Mouse (Mus musculus) forebrain, postnatal 0 days (tissue): Measurements from ENCODE around the gene Cfap77. TPM values are rescaled to one million over a fixed set of nuclear protein-coding genes. Genes with fewer than 3 reads are reported as not detected.
A peak's percentile ranks its signal among the peaks of the same experiment; 100 is the strongest.

Experiments
- ATAC-seq: fragments of 200-750 bp; cut with Nextera tagmentation; 2 replicates; pipeline ENCODE4 v1.8.0; 2017; ENCODE audit warnings: mild to moderate bottlenecking, moderate library complexity
- DNase-seq: peaks from one replicate; pipeline ENCODE4 v3.0.0-alpha.2; 2015
- H3K27ac ChIP-seq: fragments of 300-500 bp; sonication (generic); 2 replicates; pipeline ENCODE4 v1.5.1; 2014; ENCODE audit warnings: low read depth, mild to moderate bottlenecking, antibody characterized with exemption, low read length, moderate library complexity, mixed read lengths
- H3K27me3 ChIP-seq: fragments of 300-500 bp; sonication (generic); 2 replicates; pipeline ENCODE4 v1.6.1; 2014; ENCODE audit warnings: mild to moderate bottlenecking, low read length, mixed read lengths; ENCODE audit not compliant: insufficient read depth
- H3K36me3 ChIP-seq: fragments of 300-500 bp; sonication (generic); 2 replicates; pipeline ENCODE4 v1.6.1; 2014; ENCODE audit warnings: mild to moderate bottlenecking, moderate library complexity; ENCODE audit not compliant: insufficient read depth
- H3K4me1 ChIP-seq: fragments of 300-500 bp; sonication (generic); 2 replicates; pipeline ENCODE4 v1.6.1; 2014; ENCODE audit warnings: antibody characterized with exemption; ENCODE audit not compliant: insufficient read depth
- H3K4me2 ChIP-seq: fragments of 300-500 bp; sonication (generic); 2 replicates; pipeline ENCODE4 v1.6.1; 2014; ENCODE audit warnings: low read depth, mild to moderate bottlenecking, moderate library complexity
- H3K4me3 ChIP-seq: fragments of 300-500 bp; sonication (generic); 2 replicates; pipeline ENCODE4 v1.5.1; 2014; ENCODE audit warnings: low read depth, low read length, mixed read lengths
- H3K9ac ChIP-seq: fragments of 300-500 bp; sonication (generic); 2 replicates; pipeline ENCODE4 v1.6.1; 2014; ENCODE audit warnings: mild to moderate bottlenecking
- H3K9me3 ChIP-seq: fragments of 300-500 bp; sonication (generic); 2 replicates; pipeline ENCODE4 v1.6.1; 2016; ENCODE audit warnings: low read length
- CTCF ChIP-seq: sonication (generic); IDR thresholded peaks from 2 replicates; pipeline ENCODE4 v1.5.1; 2016; ENCODE audit warnings: antibody characterized with exemption, control low read depth, low read depth
- WGBS: fragments of 180-500 bp; shearing (Covaris S2); extraction: QIAGEN DNeasy Blood & Tissue Kit; methylation state at CpG from one replicate; pipeline ENCODE4 v1.1.7; 2014; 5-methylcytosine and 5-hydroxymethylcytosine counted together
- polyA plus RNA-seq: library from polyadenylated mRNA; unstranded; fragments of >200 nt; fragmentation: Nextera tagmentation; extraction: Ambion mirVana; gene quantifications from 2 replicates; pipeline ENCODE4 v1.2.1, GENCODE M21; 2015
- total RNA-seq: library from RNA; depleted of rRNA; stranded (reverse); fragments of >200 nt; gene quantifications from 2 replicates; pipeline ENCODE4 v1.2.3, GENCODE M21; 2014

The Cfap77 gene
- total and polyA plus RNA-seq, 2 experiments from 2014 or later: 0.57 to 0.59 TPM

DNA sequence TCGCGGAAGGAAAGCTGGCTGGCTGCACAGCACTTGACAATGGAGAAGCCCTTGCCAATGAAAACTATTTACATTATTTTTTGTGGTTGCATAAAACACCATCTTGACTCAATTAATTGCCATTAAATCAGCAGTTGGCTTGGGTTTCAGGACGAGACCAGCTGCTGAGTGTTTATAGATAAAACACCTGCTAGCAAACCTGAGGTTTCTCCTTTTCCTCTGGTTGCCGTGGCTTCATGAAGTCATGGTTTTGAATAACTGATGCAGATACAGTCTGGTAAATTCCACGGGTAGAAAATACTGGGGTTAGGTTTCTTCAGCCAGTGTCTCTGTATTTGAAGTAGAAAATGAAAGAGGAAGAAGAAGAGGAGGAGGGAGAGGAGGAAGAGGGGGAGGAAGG is 2.9 kb downstream of the Cfap77 start:
- Histone ChIP-seq H3K27me3 (peaks cover 25% of the 10 kb centered on the region), H3K36me3 (no peaks in the 10 kb centered on the region), H3K27ac (no peak overlapping the region), H3K9ac (no peak overlapping the region), H3K4me3 (no peak overlapping the region), H3K9me3 (no peaks in the 10 kb centered on the region), H3K4me2 (no peak overlapping the region), H3K4me1 (no peaks in the 10 kb centered on the region)
- 36% methylated on average over 5 of the region's 5 CpGs for WGBS
- ATAC-seq: no peak
- no peak for DNase-seq
- no peak for TF ChIP-seq CTCF

DNA sequence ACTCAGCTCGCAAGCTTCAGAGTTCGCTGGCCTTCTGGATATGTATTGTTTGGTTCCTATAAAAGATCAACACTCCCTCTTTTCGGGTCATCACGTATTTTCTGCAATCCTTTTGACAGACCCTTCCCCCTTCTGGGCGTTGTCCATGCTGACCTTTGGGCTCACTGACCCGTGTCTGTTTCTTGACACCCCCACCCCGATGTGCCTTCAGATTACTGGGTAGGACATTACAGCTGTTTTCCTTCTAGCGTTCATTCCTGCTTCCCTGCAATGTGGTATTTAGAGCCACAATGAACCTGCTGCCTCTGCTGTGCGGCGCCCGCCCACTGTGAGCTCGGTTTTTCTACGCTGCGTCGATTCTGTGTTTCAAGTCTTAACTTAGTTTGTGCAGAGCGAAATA is 8.7 kb downstream of the Cfap77 start:
- no peak for ATAC-seq
- no peak overlapping the region for H3K9ac ChIP-seq
- H3K36me3 ChIP-seq: no peaks in the 10 kb centered on the region
- H3K27ac ChIP-seq: no peak overlapping the region
- H3K4me2 ChIP-seq: peak overlapping the region; percentile 29
- peaks cover 52% of the 10 kb centered on the region for H3K27me3 ChIP-seq
- no peak for TF ChIP-seq CTCF
- H3K9me3 ChIP-seq: no peaks in the 10 kb centered on the region
- H3K4me3 ChIP-seq: 0 out of 2 replicates have a peak overlapping the region, but pooled peaks have one; percentile 3
- WGBS: 5% methylated on average over 16 of the region's 16 CpGs
- no peaks in the 10 kb centered on the region for H3K4me1 ChIP-seq
- no peak for DNase-seq

DNA sequence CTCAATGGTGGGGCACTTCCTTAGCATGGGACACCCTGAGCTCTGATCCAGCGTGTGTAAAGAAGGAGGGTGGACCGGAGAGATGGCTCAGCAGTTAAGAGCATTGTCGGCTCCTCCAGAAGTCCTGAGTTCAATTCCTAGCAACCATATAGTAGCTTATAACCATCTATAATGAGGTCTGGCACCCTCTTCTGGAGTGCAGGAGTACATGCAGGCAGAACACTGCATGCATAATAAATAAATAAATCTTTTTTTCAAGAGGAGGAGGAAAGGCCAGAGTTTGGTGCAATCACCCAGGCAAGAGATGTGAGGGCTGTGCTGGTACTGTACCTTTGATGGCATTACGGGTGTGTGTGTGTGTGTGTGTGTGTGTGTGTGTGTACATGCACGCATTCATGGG is 12.7 kb downstream of the Cfap77 start:
- 0 out of 2 replicates have a peak, but pooled peaks have one; percentile 23 for TF ChIP-seq CTCF
- WGBS: 84% methylated on average over 5 of the region's 5 CpGs
- no peak overlapping the region for H3K27ac ChIP-seq

DNA sequence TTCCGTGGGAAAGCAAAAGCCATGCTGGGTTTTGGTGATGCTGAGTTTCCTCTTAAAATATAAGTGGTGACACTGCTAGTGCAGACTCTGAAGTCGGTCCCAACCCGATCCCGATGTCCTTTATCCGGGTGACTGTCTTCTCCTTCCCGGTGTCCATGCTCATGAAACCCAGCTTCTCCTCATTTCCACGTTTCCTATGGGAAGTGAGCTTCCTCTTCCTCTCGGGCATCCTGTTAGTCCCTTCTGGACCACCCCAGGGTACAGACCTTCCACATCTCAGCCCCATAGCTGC is 13.4 kb downstream of the Cfap77 start:
- no peak overlapping the region for H3K4me3 ChIP-seq
- no peak for DNase-seq
- H3K27ac ChIP-seq: no peak overlapping the region
- H3K9me3 ChIP-seq: no peaks in the 10 kb centered on the region
- no peaks in the 10 kb centered on the region for H3K36me3 ChIP-seq
- no peaks in the 10 kb centered on the region for H3K4me1 ChIP-seq
- no peak overlapping the region for H3K9ac ChIP-seq
- no peak for TF ChIP-seq CTCF
- H3K27me3 ChIP-seq: peaks cover 82% of the 10 kb centered on the region
- no peak for ATAC-seq
- H3K4me2 ChIP-seq: no peak overlapping the region
- 24% methylated on average over 8 of the region's 8 CpGs for WGBS

More for the DNA sequence above, 12.7 kb downstream of the Cfap77 start:
- Histone ChIP-seq H3K4me2 (no peak overlapping the region), H3K36me3 (no peaks in the 10 kb centered on the region), H3K4me1 (no peaks in the 10 kb centered on the region), H3K9me3 (no peaks in the 10 kb centered on the region), H3K9ac (no peak overlapping the region), H3K4me3 (no peak overlapping the region), H3K27me3 (peaks cover 80% of the 10 kb centered on the region)
- ATAC-seq (no peak), DNase-seq (no peak)

DNA sequence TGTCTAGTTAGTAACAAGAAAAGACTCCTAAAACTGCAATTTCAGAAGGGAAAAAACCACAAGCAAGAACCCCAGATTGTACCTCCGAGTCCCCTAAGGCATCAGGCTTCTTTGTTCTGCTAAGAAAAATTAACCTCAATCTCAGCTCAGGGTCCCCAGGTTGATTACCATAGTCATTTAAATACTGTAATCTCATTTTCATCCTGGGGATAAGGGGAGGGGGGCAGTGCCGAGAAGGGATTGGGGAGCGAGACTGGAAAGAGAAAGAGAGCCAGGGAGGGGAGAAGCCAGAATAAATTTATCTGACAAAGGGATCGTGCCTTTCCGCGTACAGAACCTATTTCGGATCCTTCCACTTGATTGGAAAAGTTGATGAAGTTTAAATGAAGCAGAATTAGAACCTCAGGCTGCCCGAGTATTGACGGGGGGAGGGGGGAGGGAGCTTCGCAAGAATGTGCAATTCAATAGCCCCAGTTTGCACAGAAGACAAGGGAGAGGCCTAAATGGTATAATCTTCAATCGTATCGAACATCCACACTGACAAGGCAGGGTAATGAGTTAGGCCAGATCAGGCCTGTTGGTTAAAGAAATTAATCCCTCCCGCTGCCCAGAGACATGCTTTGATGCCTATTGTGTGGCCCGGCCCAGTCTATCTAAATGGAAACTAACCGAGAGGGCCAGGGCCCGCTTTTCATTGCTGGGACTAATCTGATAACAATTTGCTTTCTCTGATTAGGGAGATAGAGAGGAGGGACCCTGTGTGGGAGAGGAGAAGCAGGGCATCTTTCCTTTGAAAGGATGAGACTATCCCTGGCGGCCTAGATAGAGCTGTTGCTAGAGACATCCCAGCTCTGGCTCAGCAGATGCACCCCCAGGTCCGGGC is 14.0 kb downstream of the Cfap77 start:
- Histone ChIP-seq H3K36me3 (no peaks in the 10 kb centered on the region), H3K27ac (no peak overlapping the region), H3K4me1 (no peaks in the 10 kb centered on the region), H3K27me3 (peaks cover 76% of the 10 kb centered on the region), H3K4me2 (no peak overlapping the region), H3K4me3 (no peak overlapping the region), H3K9me3 (no peaks in the 10 kb centered on the region), H3K9ac (no peak overlapping the region)
- 15% methylated on average over 18 of the region's 18 CpGs for WGBS
- ATAC-seq: no peak
- no peak for DNase-seq
- no peak for TF ChIP-seq CTCF

DNA sequence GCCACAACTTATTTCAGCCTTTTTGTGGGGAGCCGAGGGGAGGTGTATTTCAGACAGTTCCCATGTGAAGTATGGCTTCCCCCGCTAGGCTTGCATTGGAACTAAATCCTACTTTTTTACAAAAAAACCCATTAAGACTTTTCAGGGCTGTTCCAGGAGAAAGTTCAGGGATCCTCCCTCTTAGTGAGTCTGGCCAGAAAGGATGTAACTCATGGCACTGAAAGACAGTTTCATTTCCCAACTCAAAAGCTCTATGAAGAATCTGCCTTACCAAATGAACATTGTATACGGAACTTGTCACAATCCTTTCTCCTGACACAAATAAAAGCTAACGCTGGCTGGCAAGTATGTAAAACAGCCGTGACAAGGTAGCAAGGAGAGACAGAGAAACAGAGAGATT is 15.1 kb downstream of the Cfap77 start:
- 14% methylated on average over 5 of the region's 5 CpGs for WGBS
- DNase-seq (no peak), ATAC-seq (no peak)
- no peak overlapping the region for H3K9ac ChIP-seq
- TF ChIP-seq CTCF: no peak
- no peak overlapping the region for H3K27ac ChIP-seq
- H3K4me3 ChIP-seq: no peak overlapping the region
- H3K4me1 ChIP-seq: no peaks in the 10 kb centered on the region
- no peaks in the 10 kb centered on the region for H3K36me3 ChIP-seq
- H3K9me3 ChIP-seq: no peaks in the 10 kb centered on the region
- H3K27me3 ChIP-seq: peaks cover 69% of the 10 kb centered on the region
- H3K4me2 ChIP-seq: no peak overlapping the region

DNA sequence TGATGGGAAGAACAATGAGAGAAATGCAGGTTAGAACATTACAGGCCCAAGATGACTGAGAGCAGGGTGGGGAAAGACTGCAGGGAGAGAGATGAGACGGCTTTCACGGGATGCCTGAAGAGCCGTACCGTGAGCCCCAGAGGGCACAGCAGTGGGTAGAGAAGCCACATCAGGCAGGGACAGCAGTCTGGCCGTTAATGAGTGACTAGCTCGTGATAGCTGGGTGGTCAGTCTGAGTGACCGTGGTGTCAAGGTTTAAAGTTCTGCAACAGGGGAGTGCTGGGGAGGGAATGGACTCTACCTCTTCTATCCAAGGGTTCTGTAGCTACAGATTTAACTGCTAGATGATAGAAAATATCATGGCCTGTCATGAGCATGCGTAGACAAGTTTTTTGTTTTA is 19.2 kb downstream of the Cfap77 start:
- no peak for TF ChIP-seq CTCF
- DNase-seq: no peak
- Histone ChIP-seq H3K27ac (no peak overlapping the region), H3K4me1 (no peaks in the 10 kb centered on the region), H3K36me3 (no peaks in the 10 kb centered on the region), H3K27me3 (peaks cover 37% of the 10 kb centered on the region), H3K9ac (no peak overlapping the region), H3K4me2 (no peak overlapping the region), H3K9me3 (no peaks in the 10 kb centered on the region), H3K4me3 (no peak overlapping the region)
- WGBS: 52% methylated on average over 8 of the region's 8 CpGs
- no peak for ATAC-seq
